Mouse (Mus musculus): Measurements from ENCODE around the gene Ppcs. TPM values are rescaled to one million over a fixed set of nuclear protein-coding genes. Genes with fewer than 3 reads are reported as not detected.

Ppcs gene
- polyA plus RNA-seq, 1 experiment from 2014 or later = 24.5 TPM

DNA sequence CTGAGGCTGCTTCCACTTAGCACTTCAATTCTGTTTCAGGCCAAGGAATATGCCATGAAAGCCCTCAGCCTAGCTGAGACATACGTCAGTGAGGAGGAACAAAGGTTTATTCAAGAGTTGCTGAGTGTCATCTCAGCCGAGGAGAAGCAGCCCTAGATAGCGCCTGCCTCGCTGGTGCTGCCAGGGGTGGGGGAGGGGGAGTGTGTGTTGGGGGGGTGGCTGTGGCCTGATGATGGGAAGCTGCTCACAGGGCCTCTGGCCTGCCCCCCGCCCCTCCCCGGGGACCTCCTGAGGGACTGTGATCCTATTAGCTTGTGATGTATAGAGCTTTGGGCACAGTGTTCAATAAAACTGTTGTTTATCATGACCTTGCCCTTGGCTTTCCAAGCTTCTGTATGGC is 31.3 kb upstream of the Ppcs start:
- H3K27ac ChIP-seq (replicated peaks; ENCODE audit: low read depth, low read length) = peak overlapping the region; percentile 60
- no peak overlapping the region for H3K4me3 ChIP-seq (replicated peaks; ENCODE audit: low read depth, low read length)
- WGBS = 11% methylated on average over 6 of the region's 6 CpGs
- no peak overlapping the region for H3K9ac ChIP-seq (replicated peaks; ENCODE audit: low read length)
- no peak overlapping the region for H3K4me2 ChIP-seq (ENCODE audit: low read length)
- ATAC-seq (ENCODE audit: low FRiP score, low TSS enrichment) = peak; percentile 48
- no peaks in the 10 kb centered on the region for H3K27me3 ChIP-seq (ENCODE audit: control insufficient read depth, insufficient read depth, low read length)
- DNase-seq = peak; percentile 57
- H3K36me3 ChIP-seq (ENCODE audit: control insufficient read depth, insufficient read depth, low read length) = no peaks in the 10 kb centered on the region
- peaks cover 6% of the 10 kb centered on the region; the same call in 1 of the 2 replicates for H3K4me1 ChIP-seq (ENCODE audit: control insufficient read depth, insufficient read depth, low read length)
- H3K9me3 ChIP-seq (ENCODE audit: control insufficient read depth, low read length) = no peaks in the 10 kb centered on the region

DNA sequence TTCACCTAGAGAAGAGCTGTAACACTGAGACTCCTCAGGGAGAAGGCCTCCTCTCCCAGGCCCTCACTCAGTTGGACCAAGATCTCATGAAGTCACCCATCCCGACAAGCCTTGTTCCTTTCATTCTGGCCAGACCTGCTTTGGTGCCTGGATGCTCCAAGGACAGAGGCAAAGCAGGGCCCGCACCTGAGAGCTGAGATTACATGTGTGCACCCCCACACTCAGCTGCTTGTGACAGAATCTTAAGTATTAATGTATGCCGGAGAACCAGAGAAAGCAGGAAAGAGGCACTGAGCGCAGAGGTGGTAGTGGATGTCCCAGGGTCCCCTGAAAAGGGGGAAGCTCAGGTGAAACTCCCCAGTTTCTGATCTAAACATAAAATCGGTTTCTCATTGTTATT is 30.9 kb upstream of the Ppcs start:
- Histone ChIP-seq H3K27ac (replicated peaks; ENCODE audit: low read depth, low read length) (peak overlapping the region; percentile 60), H3K4me1 (ENCODE audit: control insufficient read depth, insufficient read depth, low read length) (peaks cover 6% of the 10 kb centered on the region; the same call in 1 of the 2 replicates), H3K27me3 (ENCODE audit: control insufficient read depth, insufficient read depth, low read length) (no peaks in the 10 kb centered on the region), H3K4me3 (replicated peaks; ENCODE audit: low read depth, low read length) (no peak overlapping the region), H3K9me3 (ENCODE audit: control insufficient read depth, low read length) (no peaks in the 10 kb centered on the region), H3K36me3 (ENCODE audit: control insufficient read depth, insufficient read depth, low read length) (no peaks in the 10 kb centered on the region), H3K4me2 (ENCODE audit: low read length) (no peak overlapping the region), H3K9ac (replicated peaks; ENCODE audit: low read length) (no peak overlapping the region)
- DNase-seq = no peak
- WGBS = 58% methylated on average over 5 of the region's 5 CpGs
- ATAC-seq (ENCODE audit: low FRiP score, low TSS enrichment) = no peak

DNA sequence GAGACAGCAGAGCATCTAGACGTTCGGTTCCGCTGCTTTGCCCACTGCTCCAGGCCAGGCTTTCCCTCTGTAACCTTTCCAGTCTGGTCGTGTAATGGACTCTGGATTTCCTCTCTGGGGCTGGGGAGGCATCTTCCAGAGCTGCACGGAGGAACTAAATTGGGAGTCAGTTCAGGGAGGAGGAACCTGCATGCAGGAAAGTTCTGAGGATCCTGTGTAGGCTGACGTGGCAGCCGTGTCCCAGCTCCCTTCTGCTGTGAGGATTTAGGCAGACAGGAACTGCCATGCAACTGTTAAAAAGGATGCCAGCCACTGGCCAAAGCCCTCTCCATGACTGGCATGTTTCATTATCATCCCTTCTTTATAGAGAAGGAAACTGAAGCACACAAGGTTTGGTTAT is 28.2 kb upstream of the Ppcs start:
- Histone ChIP-seq H3K9me3 (ENCODE audit: control insufficient read depth, low read length) (no peaks in the 10 kb centered on the region), H3K4me2 (ENCODE audit: low read length) (no peak overlapping the region), H3K4me1 (ENCODE audit: control insufficient read depth, insufficient read depth, low read length) (peaks cover 6% of the 10 kb centered on the region; the same call in 1 of the 2 replicates), H3K9ac (replicated peaks; ENCODE audit: low read length) (no peak overlapping the region), H3K27ac (replicated peaks; ENCODE audit: low read depth, low read length) (no peak overlapping the region), H3K4me3 (replicated peaks; ENCODE audit: low read depth, low read length) (no peak overlapping the region), H3K36me3 (ENCODE audit: control insufficient read depth, insufficient read depth, low read length) (no peaks in the 10 kb centered on the region), H3K27me3 (ENCODE audit: control insufficient read depth, insufficient read depth, low read length) (no peaks in the 10 kb centered on the region)
- WGBS = 75% methylated on average over 7 of the region's 7 CpGs
- DNase-seq (no peak), ATAC-seq (ENCODE audit: low FRiP score, low TSS enrichment) (no peak)

DNA sequence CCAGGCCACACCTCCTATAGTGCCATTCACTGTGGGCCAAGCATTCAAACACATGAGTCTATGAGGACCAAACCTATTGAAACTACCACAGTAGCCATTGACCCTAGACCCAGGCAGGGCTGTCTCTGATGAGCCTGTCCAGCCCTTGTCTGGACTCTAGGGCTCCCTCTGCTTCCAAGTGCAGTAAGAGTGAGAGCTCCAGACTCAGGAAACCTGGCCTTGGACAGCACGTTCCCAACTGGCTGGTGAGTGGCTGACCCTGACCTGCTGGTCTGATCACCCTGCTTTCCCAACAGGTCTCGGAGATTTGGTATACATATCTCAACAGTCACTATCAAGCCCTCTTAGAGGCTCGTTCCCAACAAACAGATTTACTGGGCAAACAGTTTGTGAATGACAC is 25.6 kb upstream of the Ppcs start:
- ATAC-seq (ENCODE audit: low FRiP score, low TSS enrichment) (no peak), DNase-seq (no peak)
- 82% methylated on average over 3 of the region's 3 CpGs for WGBS
- Histone ChIP-seq H3K27me3 (ENCODE audit: control insufficient read depth, insufficient read depth, low read length) (no peaks in the 10 kb centered on the region), H3K9me3 (ENCODE audit: control insufficient read depth, low read length) (no peaks in the 10 kb centered on the region), H3K36me3 (ENCODE audit: control insufficient read depth, insufficient read depth, low read length) (no peaks in the 10 kb centered on the region), H3K4me3 (replicated peaks; ENCODE audit: low read depth, low read length) (no peak overlapping the region), H3K27ac (replicated peaks; ENCODE audit: low read depth, low read length) (no peak overlapping the region), H3K9ac (replicated peaks; ENCODE audit: low read length) (no peak overlapping the region), H3K4me2 (ENCODE audit: low read length) (no peak overlapping the region), H3K4me1 (ENCODE audit: control insufficient read depth, insufficient read depth, low read length) (no peaks in the 10 kb centered on the region)

DNA sequence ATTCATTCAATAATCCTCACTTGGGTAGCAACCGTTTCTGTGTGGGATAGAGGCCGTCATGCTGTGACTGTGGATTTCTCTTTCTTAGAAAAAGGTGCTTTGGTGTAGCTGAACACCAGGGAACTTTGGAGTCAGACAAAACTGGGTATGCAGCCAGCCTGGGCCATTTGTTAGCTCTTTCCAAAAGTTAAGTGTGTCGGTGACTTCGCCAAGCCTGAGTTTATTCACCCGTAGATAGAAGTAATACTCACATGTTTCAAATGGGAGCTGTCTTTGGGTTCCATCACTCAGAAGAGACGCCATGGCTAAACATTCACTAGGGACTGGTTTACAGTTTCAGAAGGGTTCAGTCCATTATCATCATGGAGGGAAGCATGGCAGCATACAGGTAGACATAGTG is 25.0 kb upstream of the Ppcs start:
- Histone ChIP-seq H3K4me2 (ENCODE audit: low read length) (no peak overlapping the region), H3K27ac (replicated peaks; ENCODE audit: low read depth, low read length) (no peak overlapping the region), H3K27me3 (ENCODE audit: control insufficient read depth, insufficient read depth, low read length) (no peaks in the 10 kb centered on the region), H3K9ac (replicated peaks; ENCODE audit: low read length) (no peak overlapping the region), H3K36me3 (ENCODE audit: control insufficient read depth, insufficient read depth, low read length) (no peaks in the 10 kb centered on the region), H3K4me1 (ENCODE audit: control insufficient read depth, insufficient read depth, low read length) (no peaks in the 10 kb centered on the region), H3K4me3 (replicated peaks; ENCODE audit: low read depth, low read length) (no peak overlapping the region), H3K9me3 (ENCODE audit: control insufficient read depth, low read length) (no peaks in the 10 kb centered on the region)
- DNase-seq (no peak), ATAC-seq (ENCODE audit: low FRiP score, low TSS enrichment) (no peak)
- WGBS = 91% methylated on average over 6 of the region's 6 CpGs

DNA sequence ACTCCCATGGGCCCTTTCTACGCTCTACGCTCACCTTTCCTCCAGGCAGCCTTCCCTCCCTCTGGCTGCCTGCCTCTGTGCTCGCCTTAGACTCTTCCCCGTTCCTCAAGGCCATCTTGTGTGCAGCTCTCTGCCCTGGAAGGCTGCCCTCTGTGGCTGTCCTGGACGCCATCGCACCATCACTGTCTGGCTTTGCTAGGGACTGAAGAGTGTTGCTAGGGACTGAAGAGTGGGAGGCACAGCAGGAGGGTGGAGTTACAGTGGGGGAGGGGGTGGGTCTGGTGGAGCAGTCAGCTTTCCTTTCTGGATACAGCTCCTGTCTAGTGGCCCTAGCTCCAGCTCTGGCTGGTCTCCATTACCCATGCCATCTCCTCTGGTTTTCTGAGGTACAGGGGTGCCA is 20.3 kb upstream of the Ppcs start:
- H3K9ac ChIP-seq (replicated peaks; ENCODE audit: low read length) = no peak overlapping the region
- H3K4me2 ChIP-seq (ENCODE audit: low read length) = no peak overlapping the region
- ATAC-seq (ENCODE audit: low FRiP score, low TSS enrichment) (no peak), DNase-seq (no peak)
- H3K4me3 ChIP-seq (replicated peaks; ENCODE audit: low read depth, low read length) = no peak overlapping the region
- H3K36me3 ChIP-seq (ENCODE audit: control insufficient read depth, insufficient read depth, low read length) = no peaks in the 10 kb centered on the region
- no peaks in the 10 kb centered on the region for H3K9me3 ChIP-seq (ENCODE audit: control insufficient read depth, low read length)
- 48% methylated on average over 6 of the region's 6 CpGs for WGBS
- no peaks in the 10 kb centered on the region for H3K4me1 ChIP-seq (ENCODE audit: control insufficient read depth, insufficient read depth, low read length)
- no peaks in the 10 kb centered on the region for H3K27me3 ChIP-seq (ENCODE audit: control insufficient read depth, insufficient read depth, low read length)
- no peak overlapping the region for H3K27ac ChIP-seq (replicated peaks; ENCODE audit: low read depth, low read length)

DNA sequence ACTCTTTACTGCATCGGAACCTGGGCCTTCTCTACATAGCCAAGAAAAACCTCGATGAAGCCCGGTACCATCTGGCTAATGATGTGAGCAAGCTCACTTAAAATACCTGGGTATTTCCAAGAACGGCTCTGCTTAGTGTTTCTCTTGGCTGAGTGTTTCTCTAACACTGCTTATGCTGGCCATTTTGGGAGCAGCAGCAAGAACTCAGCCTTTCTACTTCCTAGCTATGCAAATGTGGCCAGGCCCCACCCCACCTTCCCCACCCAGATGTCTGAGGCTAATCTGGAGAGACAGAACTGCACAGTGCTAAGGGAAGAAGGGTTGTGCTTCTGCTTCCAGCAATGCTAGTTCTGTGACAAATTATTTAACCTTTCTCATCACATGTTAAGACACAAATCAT is 19.6 kb upstream of the Ppcs start:
- Histone ChIP-seq H3K27me3 (ENCODE audit: control insufficient read depth, insufficient read depth, low read length) (no peaks in the 10 kb centered on the region), H3K9me3 (ENCODE audit: control insufficient read depth, low read length) (no peaks in the 10 kb centered on the region), H3K4me2 (ENCODE audit: low read length) (no peak overlapping the region), H3K9ac (replicated peaks; ENCODE audit: low read length) (no peak overlapping the region), H3K36me3 (ENCODE audit: control insufficient read depth, insufficient read depth, low read length) (no peaks in the 10 kb centered on the region), H3K27ac (replicated peaks; ENCODE audit: low read depth, low read length) (no peak overlapping the region), H3K4me3 (replicated peaks; ENCODE audit: low read depth, low read length) (no peak overlapping the region), H3K4me1 (ENCODE audit: control insufficient read depth, insufficient read depth, low read length) (no peaks in the 10 kb centered on the region)
- DNase-seq (no peak), ATAC-seq (ENCODE audit: low FRiP score, low TSS enrichment) (no peak)
- 94% methylated on average over 4 of the region's 4 CpGs for WGBS

DNA sequence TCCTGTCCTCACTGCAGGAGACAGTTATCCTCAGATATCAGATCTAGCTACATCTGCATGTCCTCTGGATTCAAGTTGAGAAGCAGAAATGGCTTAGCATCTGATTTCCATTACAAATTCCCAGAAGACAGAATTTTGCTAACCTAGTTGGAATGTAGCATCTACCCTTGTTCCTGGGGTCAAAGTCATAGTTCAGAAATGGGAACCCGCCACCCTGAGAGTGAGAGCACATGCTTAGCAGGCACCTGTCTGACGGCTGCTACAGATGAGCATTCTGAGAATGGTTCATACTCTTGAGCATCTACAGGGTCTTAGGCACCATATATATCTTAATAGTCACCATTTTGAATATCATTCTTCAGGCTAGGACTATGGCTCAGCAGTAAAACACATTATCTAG is 15.7 kb upstream of the Ppcs start:
- H3K36me3 ChIP-seq (ENCODE audit: control insufficient read depth, insufficient read depth, low read length) = no peaks in the 10 kb centered on the region
- no peak for ATAC-seq (ENCODE audit: low FRiP score, low TSS enrichment)
- no peaks in the 10 kb centered on the region for H3K4me1 ChIP-seq (ENCODE audit: control insufficient read depth, insufficient read depth, low read length)
- H3K9me3 ChIP-seq (ENCODE audit: control insufficient read depth, low read length) = 0 out of 2 replicates have a peak, but pooled peaks cover 5% of the 10 kb centered on the region
- H3K27me3 ChIP-seq (ENCODE audit: control insufficient read depth, insufficient read depth, low read length) = no peaks in the 10 kb centered on the region
- 89% methylated on average over 2 of the region's 2 CpGs for WGBS
- no peak overlapping the region for H3K27ac ChIP-seq (replicated peaks; ENCODE audit: low read depth, low read length)
- no peak overlapping the region for H3K4me2 ChIP-seq (ENCODE audit: low read length)
- H3K4me3 ChIP-seq (replicated peaks; ENCODE audit: low read depth, low read length) = no peak overlapping the region
- H3K9ac ChIP-seq (replicated peaks; ENCODE audit: low read length) = no peak overlapping the region
- no peak for DNase-seq

DNA sequence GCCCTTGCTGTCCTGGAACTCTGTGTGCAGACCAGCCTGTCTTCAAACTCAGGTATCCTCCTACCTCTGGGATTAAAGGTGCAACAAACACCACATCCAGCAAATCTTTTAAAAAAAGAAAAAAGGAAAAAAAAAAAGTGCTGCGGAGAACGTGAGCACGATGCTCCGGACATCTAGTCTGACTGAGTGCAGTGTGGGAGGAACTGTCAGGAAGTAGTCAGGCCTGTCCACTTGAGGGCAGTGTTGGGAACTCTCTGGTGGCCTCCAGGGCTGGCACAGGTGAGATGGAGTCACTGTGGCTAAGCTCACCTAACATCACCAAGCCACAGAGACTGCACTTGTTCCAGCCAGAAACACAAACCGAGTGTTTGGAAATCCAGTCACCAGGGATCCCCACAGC is 8.5 kb upstream of the Ppcs start:
- H3K27me3 ChIP-seq (ENCODE audit: control insufficient read depth, insufficient read depth, low read length) = no peaks in the 10 kb centered on the region
- no peaks in the 10 kb centered on the region for H3K4me1 ChIP-seq (ENCODE audit: control insufficient read depth, insufficient read depth, low read length)
- H3K27ac ChIP-seq (replicated peaks; ENCODE audit: low read depth, low read length) = no peak overlapping the region
- no peak overlapping the region for H3K4me3 ChIP-seq (replicated peaks; ENCODE audit: low read depth, low read length)
- H3K9me3 ChIP-seq (ENCODE audit: control insufficient read depth, low read length) = 0 out of 2 replicates have a peak, but pooled peaks cover under 1% of the 10 kb centered on the region
- no peak overlapping the region for H3K4me2 ChIP-seq (ENCODE audit: low read length)
- no peak overlapping the region for H3K9ac ChIP-seq (replicated peaks; ENCODE audit: low read length)
- WGBS = 35% methylated on average over 5 of the region's 5 CpGs
- no peaks in the 10 kb centered on the region for H3K36me3 ChIP-seq (ENCODE audit: control insufficient read depth, insufficient read depth, low read length)
- DNase-seq = peak; percentile 65
- ATAC-seq (ENCODE audit: low FRiP score, low TSS enrichment) = no peak

Data from midbrain, embryonic 14.5 days (tissue).